Mouse (Mus musculus) CH12.LX (cell line): ENCODE data around the gene Cntn4.

Source experiments
- CHD1 ChIP-seq: IDR thresholded peaks from 2 replicates; pipeline ENCODE4 v1.6.1; 2012; ENCODE audit warnings: low read depth, low read length, improper control_type of control experiment, inconsistent platforms
- CHD2 ChIP-seq: IDR thresholded peaks from 2 replicates; pipeline ENCODE4 v1.6.1; 2011; ENCODE audit warnings: low read length, improper control_type of control experiment
- CTCF ChIP-seq, 2 experiments: IDR thresholded peaks in 1 of 2; conservative IDR thresholded peaks in 1 of 2; 2 replicates each; pipeline ENCODE4 v1.5.1; 2011 to 2012; ENCODE audit warnings: low read depth in 2 of 2, low read length in 2 of 2, improper control_type of control experiment in 1 of 2, inconsistent platforms in 1 of 2, mild to moderate bottlenecking in 1 of 2, moderate library complexity in 1 of 2
- EP300 ChIP-seq: IDR thresholded peaks from 2 replicates; pipeline ENCODE4 v1.6.1; 2011; ENCODE audit warnings: low read length, improper control_type of control experiment
- MAX ChIP-seq: IDR thresholded peaks from 2 replicates; pipeline ENCODE4 v1.6.1; 2011; ENCODE audit warnings: low read length, improper control_type of control experiment
- MEF2A ChIP-seq: IDR thresholded peaks from 2 replicates; pipeline ENCODE4 v1.6.1; 2014; ENCODE audit warnings: low read depth, mild to moderate bottlenecking, inconsistent platforms, low read length, improper control_type of control experiment, borderline replicate concordance
- TBP ChIP-seq: conservative IDR thresholded peaks from 2 replicates; pipeline ENCODE4 v1.6.1; 2011; ENCODE audit warnings: low read depth, low read length, improper control_type of control experiment

DNA sequence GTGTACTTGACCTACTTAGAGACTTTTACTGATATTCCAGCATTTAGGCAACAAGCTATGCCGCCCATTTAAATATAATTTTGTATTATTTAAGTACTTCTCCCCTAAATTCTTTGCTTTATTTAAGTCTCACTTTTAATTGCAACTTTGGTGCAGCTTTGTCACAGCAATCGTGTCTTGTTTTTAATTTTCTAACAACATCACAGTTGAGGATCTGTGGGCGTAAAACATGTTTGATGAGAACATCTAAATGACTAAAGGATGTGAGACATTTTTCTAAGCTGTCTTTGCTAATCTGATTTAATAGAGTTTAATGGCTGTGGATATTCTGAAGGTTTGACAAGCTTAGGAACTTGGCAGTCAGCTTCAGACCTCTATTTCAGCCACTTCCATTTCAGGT, 818.8 kb downstream of the Cntn4 start:
- no peak for TF ChIP-seq MEF2A
- TF ChIP-seq CHD2: no peak
- TF ChIP-seq CHD1: no peak
- no peak for TF ChIP-seq CTCF (conservative IDR thresholded peaks at IDR 0.05 in 1 of 2, IDR thresholded peaks at IDR 0.05 in 1 of 2; ENCODE audit: low read depth in 2 of 2, low read length in 2 of 2)
- TF ChIP-seq TBP: no peak
- no peak for TF ChIP-seq EP300
- TF ChIP-seq MAX: no peak
